Mouse (Mus musculus): ENCODE data around the gene Sstr2. TPM values are rescaled to one million over a fixed set of nuclear protein-coding genes. Genes with fewer than 3 reads are reported as not detected.
A peak's percentile ranks its signal among the peaks of the same experiment; 100 is the strongest.

Gene Sstr2
- polyA plus RNA-seq, 1 experiment from 2014 or later = 0.65 TPM

DNA sequence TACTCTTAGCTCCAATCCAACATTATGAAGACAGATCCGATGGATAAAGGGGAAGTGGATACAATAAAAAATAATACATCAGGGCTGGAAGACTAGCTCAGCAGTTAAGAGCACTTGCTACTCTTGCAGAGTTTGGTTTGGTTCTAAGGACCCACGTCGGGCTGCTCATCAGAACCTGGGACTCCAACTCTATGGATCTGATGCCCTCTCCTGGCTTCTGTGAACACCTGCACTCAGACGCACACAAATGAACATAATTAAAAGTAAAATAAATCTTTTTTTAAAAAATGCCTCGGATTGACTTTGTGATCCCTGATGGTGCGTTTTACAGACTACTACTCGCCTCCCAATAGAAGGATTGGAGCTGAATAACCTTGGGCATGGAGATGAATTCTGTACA, 11.5 kb downstream of the Sstr2 start:
- H3K9me3 ChIP-seq = no peaks in the 10 kb centered on the region
- H3K4me2 ChIP-seq (replicated peaks) = no peak overlapping the region
- no peak overlapping the region for H3K9ac ChIP-seq
- no peaks in the 10 kb centered on the region for H3K36me3 ChIP-seq
- H3K4me3 ChIP-seq (replicated peaks) = no peak overlapping the region
- H3K27me3 ChIP-seq (replicated peaks) = no peaks in the 10 kb centered on the region
- H3K27ac ChIP-seq = no peak overlapping the region
- ATAC-seq = no peak
- 58% methylated on average over 7 of the region's 7 CpGs for WGBS
- H3K4me1 ChIP-seq (replicated peaks) = no peaks in the 10 kb centered on the region

DNA sequence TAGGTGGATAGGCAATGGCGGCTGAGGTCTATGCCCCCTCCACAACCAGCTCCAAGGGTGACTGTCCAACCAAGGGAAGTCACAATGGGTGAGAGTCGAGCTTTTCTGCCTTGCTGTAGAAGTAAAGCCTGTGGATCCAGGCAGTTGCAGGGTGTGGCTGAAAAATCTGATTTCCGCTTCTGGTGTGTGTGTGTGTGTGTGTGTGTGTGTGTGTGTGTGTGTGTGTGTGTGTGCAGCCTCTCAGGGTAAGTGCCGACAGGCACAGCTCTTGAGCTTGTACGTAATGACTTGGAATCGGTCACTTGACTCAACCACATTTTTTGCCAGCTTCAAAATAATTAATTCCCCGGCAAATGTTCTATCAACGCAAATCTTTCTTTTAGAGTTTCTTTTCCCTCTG, 12.2 kb downstream of the Sstr2 start:
- Histone ChIP-seq H3K27ac (no peak overlapping the region; the same call in 1 of the 2 replicates), H3K9me3 (no peaks in the 10 kb centered on the region), H3K27me3 (replicated peaks) (no peaks in the 10 kb centered on the region), H3K4me3 (replicated peaks) (no peak overlapping the region), H3K4me1 (replicated peaks) (no peaks in the 10 kb centered on the region), H3K4me2 (replicated peaks) (peak overlapping the region; percentile 43), H3K36me3 (no peaks in the 10 kb centered on the region), H3K9ac (no peak overlapping the region)
- peak; percentile 64 for ATAC-seq
- 64% methylated on average over 8 of the region's 8 CpGs for WGBS

- Histone ChIP-seq H3K36me3 (no peaks in the 10 kb centered on the region), H3K4me1 (replicated peaks) (no peaks in the 10 kb centered on the region), H3K4me2 (replicated peaks) (peak overlapping the region; percentile 43; the same call in 1 of the 2 replicates), H3K9me3 (no peaks in the 10 kb centered on the region), H3K9ac (no peak overlapping the region), H3K27ac (peak overlapping the region; percentile 55; the same call in 1 of the 2 replicates), H3K27me3 (replicated peaks) (no peaks in the 10 kb centered on the region), H3K4me3 (replicated peaks) (no peak overlapping the region)
- ATAC-seq = peak; percentile 89
- WGBS = 54% methylated on average over 8 of the region's 8 CpGs
Measured at GRCm38 (mm10) chr11:113631862-113632261, 12.7 kb downstream of the Sstr2 start.

DNA sequence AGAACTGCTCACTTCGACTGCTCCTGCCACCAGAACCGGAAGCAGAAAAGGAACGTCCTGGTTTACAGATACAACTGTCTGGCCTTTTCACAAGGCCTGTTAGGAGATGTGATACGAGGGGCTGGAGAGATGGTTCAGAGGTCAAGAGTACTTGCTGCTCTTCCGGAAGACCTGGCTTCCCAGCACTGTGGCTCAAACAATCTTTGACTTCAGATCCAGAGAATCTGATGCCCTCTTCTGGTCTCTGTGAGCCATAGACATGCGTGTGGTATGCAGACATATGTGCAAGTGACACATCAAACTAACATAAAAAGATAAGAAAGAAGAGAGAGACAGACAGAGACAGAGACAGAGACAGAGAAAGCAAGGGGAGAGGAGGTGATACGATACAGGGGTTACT, 13.2 kb downstream of the Sstr2 start:
- H3K4me1 ChIP-seq (replicated peaks) = no peaks in the 10 kb centered on the region
- H3K9ac ChIP-seq = no peak overlapping the region
- H3K4me2 ChIP-seq (replicated peaks) = peak overlapping the region; percentile 43; the same call in 1 of the 2 replicates
- H3K27ac ChIP-seq = peak overlapping the region; percentile 55; the same call in 1 of the 2 replicates
- no peaks in the 10 kb centered on the region for H3K36me3 ChIP-seq
- peak; percentile 56 for ATAC-seq
- no peaks in the 10 kb centered on the region for H3K9me3 ChIP-seq
- WGBS = 55% methylated on average over 7 of the region's 7 CpGs
- no peaks in the 10 kb centered on the region for H3K27me3 ChIP-seq (replicated peaks)
- H3K4me3 ChIP-seq (replicated peaks) = no peak overlapping the region

DNA sequence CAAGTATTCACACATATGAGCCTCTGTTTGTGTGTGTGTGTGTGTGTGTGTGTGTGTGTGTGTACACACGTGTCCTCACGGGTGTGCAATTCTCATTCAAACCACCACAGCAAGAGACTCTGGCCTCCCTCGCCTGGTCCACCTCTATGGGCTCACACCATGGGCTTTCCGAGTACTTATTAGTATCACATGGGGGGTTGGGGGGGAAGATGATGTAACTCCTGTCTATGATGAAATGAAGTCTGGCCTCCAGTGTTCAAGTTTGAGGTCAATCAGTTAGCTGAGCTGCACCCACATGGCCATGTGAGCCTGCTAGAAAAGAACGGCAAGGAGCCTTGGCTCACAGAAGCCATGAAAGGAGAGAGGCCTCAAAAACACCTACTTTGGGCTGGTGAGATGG, 14.3 kb downstream of the Sstr2 start:
- Histone ChIP-seq H3K27ac (no peak overlapping the region), H3K4me2 (replicated peaks) (no peak overlapping the region), H3K9me3 (no peaks in the 10 kb centered on the region), H3K4me3 (replicated peaks) (no peak overlapping the region), H3K27me3 (replicated peaks) (no peaks in the 10 kb centered on the region), H3K36me3 (no peaks in the 10 kb centered on the region), H3K4me1 (replicated peaks) (no peaks in the 10 kb centered on the region), H3K9ac (no peak overlapping the region)
- ATAC-seq = no peak
- WGBS = 90% methylated on average over 5 of the region's 5 CpGs

- H3K27ac ChIP-seq = no peak overlapping the region
- H3K9ac ChIP-seq = no peak overlapping the region
- WGBS = 78% methylated on average over 10 of the region's 10 CpGs
- H3K4me1 ChIP-seq (replicated peaks) = no peaks in the 10 kb centered on the region
- H3K27me3 ChIP-seq (replicated peaks) = no peaks in the 10 kb centered on the region
- H3K4me2 ChIP-seq (replicated peaks) = no peak overlapping the region
- no peak for ATAC-seq
- H3K36me3 ChIP-seq = no peaks in the 10 kb centered on the region
- H3K9me3 ChIP-seq = no peaks in the 10 kb centered on the region
- no peak overlapping the region for H3K4me3 ChIP-seq (replicated peaks)
Measured at GRCm38 (mm10) chr11:113634699-113635121, 15.6 kb downstream of the Sstr2 start.

- no peak overlapping the region for H3K4me3 ChIP-seq (replicated peaks)
- no peak overlapping the region for H3K27ac ChIP-seq
- WGBS = 86% methylated on average over 12 of the region's 12 CpGs
- H3K4me1 ChIP-seq (replicated peaks) = no peaks in the 10 kb centered on the region
- H3K4me2 ChIP-seq (replicated peaks) = no peak overlapping the region
- H3K27me3 ChIP-seq (replicated peaks) = no peaks in the 10 kb centered on the region
- H3K9me3 ChIP-seq = no peaks in the 10 kb centered on the region
- H3K9ac ChIP-seq = no peak overlapping the region
- no peaks in the 10 kb centered on the region for H3K36me3 ChIP-seq
- ATAC-seq = no peak; the same call in 1 of the 2 replicates
Measured at GRCm38 (mm10) chr11:113638680-113639079, 19.5 kb downstream of the Sstr2 start.

GRCm38 (mm10) chr11:113645181-113645580, 26.0 kb downstream of the Sstr2 start:
- no peaks in the 10 kb centered on the region for H3K9me3 ChIP-seq
- no peaks in the 10 kb centered on the region for H3K27me3 ChIP-seq (replicated peaks)
- H3K27ac ChIP-seq = no peak overlapping the region
- no peak overlapping the region for H3K4me2 ChIP-seq (replicated peaks)
- H3K36me3 ChIP-seq = no peaks in the 10 kb centered on the region
- H3K9ac ChIP-seq = no peak overlapping the region
- H3K4me1 ChIP-seq (replicated peaks) = peaks cover 11% of the 10 kb centered on the region
- ATAC-seq = no peak
- no peak overlapping the region for H3K4me3 ChIP-seq (replicated peaks)
- WGBS = 91% methylated on average over 3 of the region's 3 CpGs

DNA sequence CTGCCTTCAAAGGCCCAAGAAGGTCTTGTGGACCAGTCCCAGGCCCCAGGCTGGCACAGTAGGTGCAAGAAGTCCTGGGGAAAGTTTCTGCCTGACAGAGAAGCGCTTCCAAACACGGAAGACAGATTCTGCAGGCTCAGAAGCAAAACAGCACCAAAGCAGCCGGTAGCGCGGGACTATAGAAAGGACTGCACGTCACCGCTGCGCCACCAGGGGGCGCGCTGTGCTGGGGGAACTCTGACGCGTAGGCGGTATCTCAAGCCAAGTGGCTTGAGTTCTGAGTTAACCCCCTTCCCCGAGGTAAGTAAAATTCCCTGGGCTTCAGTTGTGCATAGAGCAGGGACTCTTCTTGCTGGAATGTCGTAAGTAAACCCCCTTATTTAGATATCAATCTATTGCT, 29.0 kb downstream of the Sstr2 start:
- Histone ChIP-seq H3K4me1 (replicated peaks) (peaks cover 19% of the 10 kb centered on the region), H3K27me3 (replicated peaks) (no peaks in the 10 kb centered on the region), H3K4me2 (replicated peaks) (peak overlapping the region; percentile 76; the same call in 1 of the 2 replicates), H3K27ac (no peak overlapping the region), H3K4me3 (replicated peaks) (no peak overlapping the region), H3K36me3 (peaks cover 13% of the 10 kb centered on the region), H3K9ac (no peak overlapping the region), H3K9me3 (no peaks in the 10 kb centered on the region)
- 4% methylated on average over 15 of the region's 15 CpGs for WGBS
- 0 out of 2 replicates have a peak, but pooled peaks have one; percentile 9 for ATAC-seq

DNA sequence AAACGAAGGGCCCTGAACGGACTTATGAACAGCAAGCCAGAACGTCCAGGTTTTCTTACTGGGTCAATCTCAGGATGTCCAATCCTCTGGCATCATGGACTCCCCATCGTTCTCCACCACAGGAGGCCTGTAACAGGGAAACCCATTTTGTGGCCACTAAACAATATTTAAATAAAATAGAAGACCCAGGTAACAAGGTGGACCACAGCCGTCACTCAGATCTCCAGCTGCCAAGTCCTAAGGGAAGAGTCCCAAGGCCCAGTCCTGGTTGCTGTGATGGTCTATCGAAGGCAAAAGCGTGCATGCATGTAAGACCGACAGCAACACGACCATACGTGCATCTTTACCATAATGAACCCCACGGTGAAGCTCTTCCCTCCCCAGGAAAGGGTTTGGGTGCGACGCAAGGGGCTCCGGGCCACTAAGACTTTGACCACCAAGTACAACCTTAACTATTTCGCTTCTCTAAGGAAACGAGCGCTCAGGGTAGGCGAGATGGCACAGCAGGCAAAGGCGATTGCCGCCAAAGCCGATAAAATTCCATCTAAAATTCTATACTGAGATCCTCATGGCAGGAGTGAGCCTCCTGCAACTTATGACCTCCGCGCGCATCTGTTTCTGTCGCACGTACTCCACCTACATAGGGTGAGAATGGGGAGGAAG, 29.7 kb downstream of the Sstr2 start, which contains the start of gene Cog1:
Cog1 (plus strand) TSS at position 480 of the 663 bp plus-strand sequence.
- Histone ChIP-seq H3K36me3 (peaks cover 18% of the 10 kb centered on the region), H3K4me2 (replicated peaks) (peak within 1 kb of the TSS; percentile 76), H3K4me3 (replicated peaks) (peak within 1 kb of the TSS; percentile 92), H3K27ac (peak within 1 kb of the TSS; percentile 81), H3K27me3 (replicated peaks) (no peaks in the 10 kb centered on the region), H3K4me1 (replicated peaks) (peaks cover 19% of the 10 kb centered on the region), H3K9ac (peak within 1 kb of the TSS; percentile 97), H3K9me3 (no peaks in the 10 kb centered on the region)
- ATAC-seq = no peak
- 40% methylated on average over 26 of the region's 26 CpGs for WGBS

DNA sequence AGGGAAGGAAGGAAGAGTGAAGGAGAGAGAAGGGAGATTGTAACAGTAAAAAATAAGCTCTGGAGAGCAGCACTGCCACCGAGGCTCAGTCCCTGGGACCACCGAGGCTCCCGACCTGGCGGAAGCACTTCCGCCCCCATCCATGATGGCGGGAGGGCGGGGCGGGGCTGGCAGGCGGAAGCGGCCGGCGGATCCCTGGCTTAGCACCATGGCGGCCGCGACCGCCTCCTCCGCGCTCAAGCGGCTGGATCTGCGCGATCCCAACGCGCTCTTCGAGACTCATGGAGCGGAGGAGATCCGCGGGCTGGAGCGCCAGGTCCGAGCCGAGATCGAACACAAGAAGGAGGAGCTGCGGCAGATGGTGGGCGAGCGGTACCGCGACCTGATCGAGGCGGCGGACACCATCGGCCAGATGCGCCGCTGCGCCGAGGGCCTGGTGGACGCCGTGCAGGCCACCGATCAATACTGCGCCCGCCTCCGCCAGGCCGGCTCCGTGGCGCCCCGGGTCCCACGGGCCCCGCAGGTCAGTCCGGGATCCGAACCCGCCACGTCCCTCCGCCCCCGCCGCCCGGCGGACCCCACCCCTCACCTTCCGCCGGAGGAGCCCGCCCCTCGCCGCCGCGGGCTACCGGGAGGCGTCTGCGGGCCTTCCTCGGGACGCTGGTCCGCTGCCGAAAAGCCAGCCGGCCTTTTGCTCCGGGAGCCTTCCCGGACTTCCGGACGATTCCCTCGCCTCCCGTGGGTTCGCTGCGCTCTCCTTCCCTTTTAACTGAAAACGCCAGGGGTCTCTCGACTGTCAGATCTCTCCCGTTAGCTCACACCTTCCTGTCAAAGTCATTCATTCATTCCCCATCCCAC, 30.4 kb downstream of the Sstr2 start, which contains the start of gene Slc39a11:
Slc39a11 (minus strand) TSS at position 727 of the 858 bp plus-strand sequence.
- Histone ChIP-seq H3K27me3 (replicated peaks) (no peaks in the 10 kb centered on the region), H3K4me1 (replicated peaks) (peaks cover 19% of the 10 kb centered on the region), H3K9ac (peak within 1 kb of the TSS; percentile 97), H3K9me3 (no peaks in the 10 kb centered on the region), H3K36me3 (peaks cover 23% of the 10 kb centered on the region), H3K4me2 (replicated peaks) (peak within 1 kb of the TSS; percentile 76), H3K4me3 (replicated peaks) (peak within 1 kb of the TSS; percentile 92), H3K27ac (peak within 1 kb of the TSS; percentile 81)
- under 1% methylated on average over 90 of the region's 91 CpGs for WGBS
- ATAC-seq = peak; percentile 85

DNA sequence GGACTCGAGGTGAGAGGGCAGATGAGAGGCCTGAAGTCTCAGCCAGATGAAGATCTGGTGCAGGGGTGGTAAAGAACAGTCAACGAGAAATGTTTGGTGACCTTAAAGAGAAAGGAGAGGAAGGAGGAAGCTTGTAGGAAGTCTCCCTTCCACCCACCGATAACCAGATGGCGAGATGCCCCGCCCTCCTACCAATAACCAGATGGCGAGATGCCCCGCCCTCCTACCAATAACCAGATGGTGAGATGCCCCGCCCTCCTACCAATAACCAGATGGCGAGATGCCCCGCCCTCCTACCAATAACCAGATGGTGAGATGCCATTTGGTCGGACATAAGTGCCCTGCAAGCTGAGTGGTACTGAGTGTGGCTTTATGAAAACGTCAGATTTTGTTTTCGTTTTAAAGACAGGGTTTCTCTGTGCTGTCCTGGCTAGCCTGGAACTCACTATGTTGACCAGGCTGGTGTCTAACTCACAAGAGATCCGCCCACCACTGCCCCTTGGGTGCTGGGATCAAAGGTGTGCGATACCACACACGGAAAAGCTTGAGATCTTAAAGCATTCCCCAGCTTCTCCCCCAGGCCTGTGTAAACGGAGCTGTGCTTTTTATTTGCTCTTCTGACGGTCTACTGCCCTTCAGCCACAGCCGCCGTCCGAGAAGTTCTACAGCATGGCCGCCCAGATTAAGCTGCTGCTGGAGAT, 32.2 kb downstream of the Sstr2 start:
- WGBS = 58% methylated on average over 22 of the region's 22 CpGs
- Histone ChIP-seq H3K4me1 (replicated peaks) (peaks cover 19% of the 10 kb centered on the region), H3K4me2 (replicated peaks) (peak overlapping the region; percentile 37), H3K4me3 (replicated peaks) (no peak overlapping the region), H3K27ac (peak overlapping the region; percentile 56), H3K36me3 (peaks cover 31% of the 10 kb centered on the region), H3K9me3 (no peaks in the 10 kb centered on the region), H3K9ac (no peak overlapping the region), H3K27me3 (replicated peaks) (no peaks in the 10 kb centered on the region)
- 0 out of 2 replicates have a peak, but pooled peaks have one; percentile 12 for ATAC-seq

Measured in intestine, embryonic 15.5 days (tissue).